ENCODE assay signal across 17 mouse cellular contexts in the genomic region with DNA sequence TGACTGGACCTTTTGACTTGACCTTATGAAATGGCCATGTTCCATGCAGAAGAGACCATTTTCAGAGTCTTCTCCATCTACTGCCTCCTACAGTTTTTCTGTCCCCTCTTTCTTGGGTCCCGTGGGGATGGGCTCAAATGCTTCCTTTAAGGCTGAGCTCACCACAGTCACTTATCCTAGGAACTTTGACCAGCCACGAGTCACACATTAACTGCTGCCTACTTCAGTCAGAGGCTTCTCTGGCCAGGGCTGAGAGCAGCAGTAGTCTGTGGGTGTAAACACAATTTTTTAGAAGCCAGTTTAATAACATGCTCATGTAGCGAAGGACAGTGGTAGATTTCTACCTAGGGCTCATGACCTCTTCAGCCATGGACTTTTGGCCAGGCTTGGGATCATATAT.
DNase-seq lines count a peak whose midpoint lies in the region; ATAC-seq and TF ChIP-seq lines count a peak whose summit lies in the region.
"Had no signal": no experiment of that assay in that cellular context is flagged by ENCODE, and none has a peak within 500 bp of the region (broad histone marks: within the 10 kb centered on the region; RNA-seq: fewer than 3 reads in every experiment).

No protein-coding gene starts in this region.

- H3K36me3 ChIP-seq in heart, embryonic 12.5 days, result no peaks in the 10 kb centered on the region
- H3K36me3 ChIP-seq in intestine, embryonic 15.5 days, result no peaks in the 10 kb centered on the region
- no peaks in the 10 kb centered on the region for H3K36me3 ChIP-seq in thymus, adult 2 months (ENCODE audit: control insufficient read depth, insufficient read depth, low read length)
- H3K36me3 ChIP-seq: hindbrain, embryonic 15.5 days; midbrain, embryonic 10.5 days; stomach, embryonic 15.5 days had no signal

- peaks cover 24% of the 10 kb centered on the region for H3K4me1 ChIP-seq in heart, embryonic 12.5 days (replicated peaks)
- H3K4me1 ChIP-seq in intestine, embryonic 15.5 days (replicated peaks), result 0 out of 2 replicates have a peak, but pooled peaks cover 4% of the 10 kb centered on the region
- no peaks in the 10 kb centered on the region for H3K4me1 ChIP-seq in thymus, adult 2 months (replicated peaks; ENCODE audit: control insufficient read depth, insufficient read depth, low read length)
- H3K4me1 ChIP-seq: hindbrain, embryonic 15.5 days; stomach, embryonic 15.5 days had no signal

- WGBS in heart, embryonic 12.5 days, result 66% methylated on average over 3 of the region's 3 CpGs
- WGBS in intestine, embryonic 15.5 days, result 70% methylated on average over 3 of the region's 3 CpGs
- WGBS in thymus, adult 2 months, result 88% methylated on average over 3 of the region's 3 CpGs

- H3K27ac ChIP-seq in heart, embryonic 12.5 days (ENCODE audit: poor library complexity, severe bottlenecking), result peak overlapping the region; percentile 69
- H3K27ac ChIP-seq in intestine, embryonic 15.5 days, result no peak overlapping the region
- H3K27ac ChIP-seq in thymus, adult 2 months (ENCODE audit: control insufficient read depth, insufficient read depth, low read length), result no peak overlapping the region
- H3K27ac ChIP-seq: hindbrain, embryonic 15.5 days; midbrain, embryonic 10.5 days; stomach, embryonic 15.5 days had no signal

- no peak for TF ChIP-seq CTCF in thymus, adult 2 months (IDR thresholded peaks at IDR 0.05; ENCODE audit: borderline replicate concordance, control insufficient read depth, extremely low read depth, insufficient read depth, low read length, poor library complexity)

- H3K27me3 ChIP-seq in heart, embryonic 12.5 days (replicated peaks), result no peaks in the 10 kb centered on the region
- H3K27me3 ChIP-seq in intestine, embryonic 15.5 days (replicated peaks), result no peaks in the 10 kb centered on the region
- no peaks in the 10 kb centered on the region for H3K27me3 ChIP-seq in thymus, adult 2 months (ENCODE audit: control insufficient read depth, insufficient read depth, low read length)
- H3K27me3 ChIP-seq: hindbrain, embryonic 15.5 days; stomach, embryonic 15.5 days had no signal

- TF ChIP-seq POLR2A in thymus, adult 2 months (IDR thresholded peaks at IDR 0.05; ENCODE audit: control insufficient read depth, extremely low read depth, insufficient read depth, low read length, poor library complexity), result no peak

- H3K4me2 ChIP-seq in heart, embryonic 12.5 days, result no peak overlapping the region
- H3K4me2 ChIP-seq in intestine, embryonic 15.5 days (replicated peaks), result peak overlapping the region; percentile 18; the same call in 1 of the 2 replicates
- H3K4me2 ChIP-seq: hindbrain, embryonic 15.5 days; stomach, embryonic 15.5 days had no signal

- no peak overlapping the region for H3K9ac ChIP-seq in heart, embryonic 12.5 days
- no peak overlapping the region for H3K9ac ChIP-seq in intestine, embryonic 15.5 days
- H3K9ac ChIP-seq: hindbrain, embryonic 15.5 days; stomach, embryonic 15.5 days had no signal

- no peak for ATAC-seq in heart, embryonic 12.5 days (ENCODE audit: insufficient number of reproducible peaks, low FRiP score)
- ATAC-seq in intestine, embryonic 15.5 days, result peak; percentile 89

- no peak for DNase-seq in heart, adult 8-10 months (ENCODE audit: low spot score)
- peak; percentile 72 to 77 for DNase-seq in kidney, adult 8-10 months
- DNase-seq in kidney, postnatal 36 days, result peak; percentile 78 to 83
- DNase-seq in right cerebral cortex, postnatal 4 days, result no peak
- DNase-seq in thymus, adult 2 months, result no peak
- DNase-seq: adrenal gland, adult 2 months; cerebellum, postnatal 10 days; gastrocnemius, postnatal 10 days; left cerebral cortex, postnatal 4 days; lung, adult 18-20 months; lung, postnatal 36 days; right cerebral cortex, adult 18-20 months had no signal

- no peak overlapping the region for H3K4me3 ChIP-seq in heart, embryonic 12.5 days
- H3K4me3 ChIP-seq in intestine, embryonic 15.5 days (replicated peaks), result no peak overlapping the region
- no peak overlapping the region for H3K4me3 ChIP-seq in thymus, adult 2 months (ENCODE audit: control insufficient read depth, insufficient read depth, low read length)
- H3K4me3 ChIP-seq: hindbrain, embryonic 15.5 days; midbrain, embryonic 10.5 days; stomach, embryonic 15.5 days had no signal

- no peaks in the 10 kb centered on the region for H3K9me3 ChIP-seq in heart, embryonic 12.5 days (replicated peaks)
- no peaks in the 10 kb centered on the region for H3K9me3 ChIP-seq in intestine, embryonic 15.5 days
- H3K9me3 ChIP-seq: hindbrain, embryonic 15.5 days; midbrain, embryonic 10.5 days; stomach, embryonic 15.5 days had no signal

Comparison
In these comparisons a context has a peak if more than half of its experiments do, and no peak if none do; other contexts are left out.
1. DNase-seq: peak in kidney, adult 8-10 months (2 of 2) and kidney, postnatal 36 days (2 of 2); none in heart, adult 8-10 months (single experiment), right cerebral cortex, postnatal 4 days (single experiment) and thymus, adult 2 months (single experiment).